Mouse (Mus musculus): ENCODE data around the gene Smurf2. TPM values are rescaled to one million over a fixed set of nuclear protein-coding genes. Genes with fewer than 3 reads are reported as not detected.
"Not testable (repeated sequence)": the region's sequence is repeated elsewhere in the genome, so short reads cannot be mapped to it uniquely, and the experiment has no call there.

Gene Smurf2
- total RNA-seq, 2 experiments from 2014 or later = 27.1 to 30.6 TPM

- intact Hi-C loops (cut with DNase I) = no loop called here
- peak; percentile 10 to 75 for DNase-seq (ENCODE audit: low spot score in 2 of 2)
Measured at GRCm38 (mm10) chr11:106817156-106817555, 103.4 kb downstream of the Smurf2 start.

DNA sequence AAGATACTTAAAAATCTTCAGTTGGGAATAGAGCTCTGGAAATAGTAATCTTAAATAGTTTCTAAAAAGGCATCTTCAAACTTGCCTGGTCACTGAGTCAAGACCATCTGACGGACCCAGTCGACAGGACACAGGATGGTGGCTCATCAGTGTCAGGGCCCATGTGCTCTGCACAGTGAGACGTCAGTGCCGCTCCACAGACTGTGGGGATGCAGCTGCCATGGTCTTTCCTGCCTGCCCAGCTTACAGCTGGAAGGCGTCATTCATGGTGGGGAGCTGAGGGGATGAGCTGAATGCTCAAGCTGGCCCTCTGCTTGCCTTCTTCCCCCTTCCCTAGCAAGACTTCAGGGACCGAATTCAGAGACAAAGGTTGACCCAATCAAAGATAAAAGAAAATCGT is 104.2 kb downstream of the Smurf2 start:
- intact Hi-C loops (cut with DNase I) = no loop called here
- peak in 1 of 2 experiments; percentile 14 for DNase-seq (ENCODE audit: low spot score in 2 of 2)

DNA sequence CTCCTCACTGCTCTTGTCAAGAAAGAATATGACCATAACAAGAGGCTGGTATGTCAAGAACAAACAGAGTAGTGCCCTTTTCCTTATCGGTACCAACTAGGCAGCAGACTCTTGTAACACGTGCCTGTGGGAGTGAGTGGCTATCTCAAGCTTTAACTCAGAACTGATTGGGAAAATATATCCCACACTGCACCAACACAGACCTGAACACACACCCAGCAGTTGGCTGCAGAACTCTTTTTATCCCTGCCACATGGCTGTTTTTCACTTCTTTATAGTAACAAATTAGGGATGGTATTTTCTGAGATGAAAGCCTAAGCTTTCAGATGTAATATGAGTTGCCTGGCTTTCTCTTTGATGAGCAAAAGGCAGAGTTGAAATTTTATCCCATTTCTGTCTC is 104.8 kb downstream of the Smurf2 start:
- DNase-seq (ENCODE audit: low spot score in 2 of 2) = peak; percentile 15 to 70
- intact Hi-C loops (cut with DNase I) = loop anchor here (2.0 kb wide), 1 partner anchor 27 kb away; the partner anchor contains the start of genes Cep95 and Ddx5

GRCm38 (mm10) chr11:106815331-106815730 is 105.2 kb downstream of the Smurf2 start:
- intact Hi-C loops (cut with DNase I) = loop anchor here (2.0 kb wide), 1 partner anchor 27 kb away; the partner anchor contains the start of genes Cep95 and Ddx5
- DNase-seq (ENCODE audit: low spot score in 2 of 2) = peak in 1 of 2 experiments; percentile 59

- intact Hi-C loops (cut with DNase I) = loop anchor here (2.0 kb wide), 1 partner anchor 26 kb away; the partner anchor contains the start of genes Cep95 and Ddx5
- DNase-seq (ENCODE audit: low spot score in 2 of 2) = peak in 1 of 2 experiments; percentile 7
Measured at GRCm38 (mm10) chr11:106814601-106815320, 105.8 kb downstream of the Smurf2 start.

DNA sequence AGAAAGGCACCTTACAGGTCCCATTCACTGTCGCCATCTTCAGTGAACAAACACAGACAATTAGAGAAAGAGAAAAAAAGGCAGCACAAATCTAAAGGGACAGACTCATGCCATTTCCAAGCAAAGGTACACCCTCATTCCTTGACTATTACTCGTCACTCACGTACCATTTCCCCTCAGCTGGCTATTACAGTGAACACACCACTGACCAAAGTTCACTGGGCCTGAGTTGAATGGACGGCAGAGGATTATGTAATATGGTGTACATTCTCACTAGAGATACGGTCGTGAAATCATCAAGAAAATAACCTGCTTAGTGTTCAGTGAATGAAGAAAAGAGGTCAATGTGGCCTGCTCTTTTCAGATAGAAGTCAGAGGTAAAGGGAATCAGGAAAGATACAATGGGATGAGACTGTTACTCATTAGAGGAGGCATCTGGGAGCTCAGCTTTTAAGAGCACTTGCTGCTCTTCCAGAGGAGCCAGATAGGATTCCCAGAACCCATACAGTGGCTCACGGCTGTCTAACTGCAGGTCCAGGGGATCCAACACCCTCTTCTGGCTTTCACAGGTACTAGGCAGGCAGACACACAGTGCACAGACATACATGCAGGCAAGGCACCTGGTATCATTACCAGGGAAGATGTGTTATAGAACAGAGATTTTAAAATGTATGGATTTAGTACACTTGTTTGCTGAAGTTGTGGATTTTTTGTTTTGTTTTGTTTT is 107.9 kb downstream of the Smurf2 start:
- intact Hi-C loops (cut with DNase I) = no loop called here
- no peak for DNase-seq (ENCODE audit: low spot score in 2 of 2)

DNA sequence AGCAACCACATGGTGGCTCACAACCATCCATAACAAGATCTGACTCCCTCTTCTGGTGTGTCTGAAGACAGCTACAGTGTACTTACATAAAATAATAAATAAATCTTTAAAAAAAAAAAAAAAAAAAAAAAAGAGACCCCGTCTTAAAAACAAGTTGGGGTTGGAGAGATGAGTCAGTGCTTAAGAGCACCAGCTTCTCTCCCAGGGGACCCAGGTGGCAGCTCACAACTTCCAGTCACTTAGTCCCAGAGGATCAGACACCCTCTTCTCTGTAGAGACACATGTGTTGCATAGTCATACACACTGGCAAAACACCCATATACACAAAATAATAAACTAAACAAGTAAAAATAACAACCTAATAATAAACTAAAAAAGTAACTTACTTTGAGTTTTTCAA is 113.1 kb downstream of the Smurf2 start:
- intact Hi-C loops (cut with DNase I); DNase-seq (ENCODE audit: low spot score in 2 of 2): not testable (repeated sequence)

GRCm38 (mm10) chr11:106802069-106802627 is 118.4 kb downstream of the Smurf2 start:
- intact Hi-C loops (cut with DNase I) = loop anchor here (5.0 kb wide), 1 partner anchor 175 kb away; no protein-coding TSS in a partner anchor
- DNase-seq (ENCODE audit: low spot score in 2 of 2) = no peak

DNA sequence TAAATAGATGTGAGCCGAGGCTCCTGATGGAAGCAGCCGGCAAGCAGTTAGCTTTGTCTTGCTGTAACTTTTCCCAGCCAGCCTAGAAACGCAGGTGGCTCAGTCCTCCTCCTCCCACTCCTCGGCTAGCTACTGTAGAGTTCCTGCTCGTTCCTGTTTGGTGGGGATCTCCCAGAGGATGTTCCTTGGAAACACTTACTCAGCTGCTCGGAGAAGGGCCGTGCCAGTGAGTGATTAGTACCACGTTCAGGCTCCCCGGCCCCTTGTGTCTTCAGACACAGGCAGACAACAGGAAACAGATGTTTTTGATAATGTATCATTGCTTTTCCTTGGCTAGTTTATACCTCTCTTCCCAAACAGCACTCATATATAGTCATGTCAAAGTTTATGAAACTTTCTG is 124.8 kb downstream of the Smurf2 start:
- intact Hi-C loops (cut with DNase I) = no loop called here
- DNase-seq (ENCODE audit: low spot score in 2 of 2) = peak in 1 of 2 experiments; percentile 39

- intact Hi-C loops (cut with DNase I) = no loop called here
- DNase-seq (ENCODE audit: low spot score in 2 of 2) = no peak
Measured at GRCm38 (mm10) chr11:106793846-106794245, 126.7 kb downstream of the Smurf2 start.

- intact Hi-C loops (cut with DNase I) = loop anchor here (2.0 to 5.0 kb wide), 3 partner anchors 25 to 208 kb away; partner anchors contain the start of gene Kpna2
- no peak for DNase-seq (ENCODE audit: low spot score in 2 of 2)
Measured at GRCm38 (mm10) chr11:106789649-106790048, 130.9 kb downstream of the Smurf2 start.

GRCm38 (mm10) chr11:106788775-106789459 is 131.6 kb downstream of the Smurf2 start, which contains the start of the genes Ddx5 and Cep95:
Gene Ddx5 (minus strand): TSS chr11:106789185.
Gene Cep95 (plus strand): TSS chr11:106789252.
- intact Hi-C loops (cut with DNase I) = loop anchor here (2.0 to 5.0 kb wide), 3 partner anchors 26 to 208 kb away; partner anchors contain the start of gene Kpna2
- peak; percentile 99 for DNase-seq (ENCODE audit: low spot score in 2 of 2)

DNA sequence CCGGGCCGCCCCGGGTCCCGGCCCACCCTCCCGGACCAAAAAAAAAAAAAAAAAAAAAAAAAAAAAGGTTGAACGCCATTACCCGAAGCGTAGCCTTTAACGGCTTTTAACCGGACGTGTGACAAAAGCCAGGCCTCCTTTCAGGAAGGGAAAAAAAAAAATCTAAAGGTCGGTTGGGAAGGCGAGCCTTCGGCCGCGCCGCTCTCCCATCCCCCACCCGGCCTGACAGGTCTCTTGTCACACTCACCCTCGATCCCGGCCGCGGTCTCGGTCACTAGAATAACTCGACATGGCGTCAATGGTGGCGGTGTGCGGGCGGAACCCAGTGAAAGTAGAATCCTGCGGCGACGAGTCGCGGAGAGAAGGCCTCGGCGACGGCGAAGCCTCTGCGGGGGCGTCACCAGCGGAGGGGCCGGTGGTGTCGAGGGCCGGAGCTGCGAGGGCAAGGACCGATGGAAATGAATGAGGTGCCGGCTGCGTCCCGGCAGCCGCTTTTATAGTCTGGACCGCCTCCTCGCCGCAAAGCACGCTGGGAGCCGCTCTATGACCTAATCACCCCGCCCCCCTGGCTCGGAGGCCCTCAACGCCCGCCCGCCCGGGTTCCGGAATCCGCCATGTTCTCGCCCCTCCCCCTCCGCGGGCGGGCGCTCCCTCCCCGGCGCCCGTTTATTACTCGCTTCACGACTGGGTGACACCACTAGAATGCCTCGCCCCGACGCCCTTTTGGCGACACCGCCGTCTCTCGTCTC is 132.3 kb downstream of the Smurf2 start:
- intact Hi-C loops (cut with DNase I) = loop anchor here (2.0 to 5.0 kb wide), 3 partner anchors 27 to 209 kb away; partner anchors contain the start of gene Kpna2
- DNase-seq (ENCODE audit: low spot score in 2 of 2) = peak; percentile 98

DNA sequence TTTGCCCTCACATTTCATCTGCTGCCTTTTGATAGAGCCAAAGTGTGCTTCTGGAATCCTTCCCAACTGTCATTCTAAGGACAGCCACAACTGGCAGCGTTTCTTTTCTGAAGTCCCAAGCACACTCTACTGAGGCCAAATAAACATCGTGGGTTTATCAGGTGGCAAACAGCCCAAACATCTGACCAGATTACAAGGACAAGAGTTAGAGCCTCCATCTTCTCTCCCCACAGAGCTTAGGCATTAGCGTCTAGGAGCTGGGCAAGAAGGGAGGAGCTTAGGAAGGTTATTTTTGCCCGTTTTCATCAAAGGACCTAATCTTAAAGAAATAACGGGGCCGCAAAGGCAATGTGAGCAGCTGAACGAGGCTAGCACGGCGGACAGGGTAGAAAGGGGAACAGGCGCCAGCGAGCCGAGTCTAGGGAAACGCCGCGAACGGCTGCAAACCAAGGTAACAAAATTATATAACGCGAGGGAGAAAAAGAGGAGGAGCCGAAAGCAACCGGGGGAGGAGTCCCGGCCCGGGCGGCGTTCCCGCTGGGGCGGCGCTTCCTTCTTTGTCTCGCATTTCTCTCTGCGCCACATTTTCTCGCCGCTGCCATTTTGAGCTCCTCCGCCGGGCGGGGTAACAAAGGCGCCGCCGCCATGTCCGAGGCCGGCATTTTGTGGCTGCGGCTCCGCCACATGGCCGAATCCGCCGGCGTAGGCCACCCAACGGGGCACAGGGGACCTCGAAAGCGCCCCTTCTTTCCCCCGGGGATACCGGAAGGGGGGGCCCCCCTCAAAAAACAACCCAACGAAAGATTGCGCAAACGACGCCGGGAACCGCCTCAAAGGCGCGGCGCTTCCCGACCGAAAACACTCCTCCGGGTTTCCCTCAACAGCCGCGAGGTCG is 133.1 kb downstream of the Smurf2 start:
- intact Hi-C loops (cut with DNase I) = loop anchor here (2.0 to 5.0 kb wide), 3 partner anchors 27 to 210 kb away; partner anchors contain the start of gene Kpna2
- peak; percentile 89 to 92 for DNase-seq (ENCODE audit: low spot score in 2 of 2)

DNA sequence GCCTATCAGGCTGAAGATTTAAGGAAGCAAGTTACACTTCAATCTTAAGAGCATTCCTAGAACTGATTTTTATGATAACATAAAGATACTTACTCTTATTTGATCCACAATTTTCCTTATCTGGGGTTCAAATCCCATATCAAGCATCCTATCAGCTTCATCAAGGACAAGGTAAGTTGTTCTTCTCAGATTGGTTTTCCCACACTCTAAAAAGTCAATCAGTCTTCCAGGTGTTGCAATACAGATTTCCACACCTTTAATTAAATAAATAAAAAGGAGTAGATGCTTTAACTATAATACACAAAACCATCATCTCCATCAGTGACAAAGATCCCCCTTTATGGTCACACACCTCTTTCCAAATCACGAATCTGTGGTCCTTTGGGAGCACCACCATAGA is 135.5 kb downstream of the Smurf2 start:
- intact Hi-C loops (cut with DNase I) = loop anchor here (5.0 kb wide), 1 partner anchor 212 kb away; the partner anchor contains the start of gene Kpna2
- no peak for DNase-seq (ENCODE audit: low spot score in 2 of 2)

DNA sequence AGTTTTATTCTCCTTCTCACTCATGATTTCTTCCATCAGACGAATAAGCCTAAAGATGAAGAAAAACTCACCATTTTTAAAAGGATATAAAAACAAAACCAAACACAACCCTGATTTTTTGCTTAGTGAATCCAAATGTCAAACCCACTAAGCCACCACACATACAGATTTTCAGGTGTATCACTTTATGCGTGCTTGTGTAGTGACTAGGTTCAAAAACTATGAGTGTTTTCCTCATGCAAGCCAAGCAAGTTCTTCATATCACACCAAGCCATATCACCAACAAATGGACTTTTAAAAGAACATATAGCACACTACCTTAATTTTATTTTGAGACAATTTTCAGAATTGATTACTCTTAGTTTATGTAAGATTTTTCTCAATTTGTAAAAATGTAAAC is 136.0 kb downstream of the Smurf2 start:
- intact Hi-C loops (cut with DNase I) = no loop called here
- DNase-seq (ENCODE audit: low spot score in 2 of 2) = no peak

All from left cerebral cortex, postnatal 25 days (tissue).